Mouse (Mus musculus): ENCODE measurements around the gene Snap25. TPM values are rescaled to one million over a fixed set of nuclear protein-coding genes. Genes with fewer than 3 reads are reported as not detected.

Snap25 gene
- polyA plus RNA-seq, 2 experiments from 2014 or later = not detected

DNA sequence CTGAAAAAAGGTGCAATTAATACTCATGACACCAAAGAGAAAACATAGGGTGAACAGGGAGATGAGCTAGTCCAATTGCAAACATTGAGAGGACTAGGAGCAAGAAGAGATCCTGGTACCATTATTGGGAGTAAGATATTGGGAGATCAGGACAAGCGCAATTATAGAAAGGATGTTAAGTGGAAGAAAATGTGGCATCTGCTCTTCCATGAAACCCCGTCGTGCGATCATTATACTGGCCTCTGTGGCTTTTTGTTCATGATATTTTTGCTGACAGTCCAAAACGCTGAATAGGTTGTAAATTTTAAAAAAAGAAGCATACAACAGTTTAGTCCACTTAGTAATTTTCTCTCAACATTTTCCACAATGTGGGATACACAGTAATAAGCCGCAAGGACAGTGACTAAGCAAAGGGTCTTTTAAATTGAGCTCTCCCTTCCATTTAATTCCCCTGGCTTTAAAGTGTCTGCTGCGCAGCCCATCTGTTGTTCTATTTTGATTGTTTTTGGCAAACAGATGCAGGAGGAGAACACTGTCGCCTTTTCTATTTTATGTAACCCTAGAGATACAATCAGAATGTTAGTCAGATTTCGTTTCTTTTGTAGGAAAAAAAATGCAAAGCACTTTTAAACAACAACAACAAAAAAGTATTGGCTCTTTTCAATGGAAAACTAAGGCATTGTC is 103.6 kb downstream of the Snap25 start:
- no peak for ATAC-seq

DNA sequence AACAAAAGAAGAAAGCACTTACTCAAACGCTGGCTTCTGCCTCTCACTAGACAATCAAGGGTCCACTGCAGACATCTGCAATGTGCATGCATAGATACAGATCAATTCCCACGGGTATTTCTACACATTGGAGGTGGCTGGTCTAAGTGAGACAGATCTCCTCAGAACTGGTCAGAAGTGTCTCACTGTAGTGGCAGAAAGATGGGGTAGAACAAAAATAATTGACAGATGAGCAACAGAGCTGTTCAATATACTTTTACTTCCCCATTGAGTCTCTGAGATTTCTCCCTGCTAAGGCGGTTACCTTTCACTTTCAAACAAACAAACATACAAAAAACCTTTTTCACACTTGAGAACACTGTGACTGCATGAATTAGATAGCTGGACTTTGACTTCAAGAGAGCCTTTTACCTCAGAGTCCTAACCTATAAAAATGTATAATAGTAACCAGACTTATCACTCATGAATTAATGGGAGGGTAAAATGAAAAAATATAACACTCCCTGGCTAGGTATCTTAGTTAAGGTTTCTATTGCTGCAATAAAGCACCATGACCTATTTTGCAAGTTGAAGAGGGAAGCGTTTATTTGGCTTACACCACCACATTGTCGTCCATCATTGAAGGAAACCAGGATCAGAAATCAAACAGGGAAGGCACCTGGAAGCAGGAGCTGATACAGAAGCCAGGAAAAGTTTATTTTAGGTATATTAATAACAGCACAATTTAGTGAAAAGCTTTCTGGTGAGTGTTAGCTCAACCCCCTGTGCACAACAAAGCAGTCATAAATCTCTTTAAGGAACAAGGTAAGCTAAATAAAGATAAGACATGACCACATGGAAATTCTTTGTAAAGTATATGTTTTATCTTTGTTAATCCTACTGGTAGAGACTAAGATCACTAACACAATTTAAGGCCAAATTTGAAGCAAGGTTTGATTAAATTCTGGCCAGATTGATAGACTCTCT is 110.8 kb downstream of the Snap25 start:
- no peak for ATAC-seq

DNA sequence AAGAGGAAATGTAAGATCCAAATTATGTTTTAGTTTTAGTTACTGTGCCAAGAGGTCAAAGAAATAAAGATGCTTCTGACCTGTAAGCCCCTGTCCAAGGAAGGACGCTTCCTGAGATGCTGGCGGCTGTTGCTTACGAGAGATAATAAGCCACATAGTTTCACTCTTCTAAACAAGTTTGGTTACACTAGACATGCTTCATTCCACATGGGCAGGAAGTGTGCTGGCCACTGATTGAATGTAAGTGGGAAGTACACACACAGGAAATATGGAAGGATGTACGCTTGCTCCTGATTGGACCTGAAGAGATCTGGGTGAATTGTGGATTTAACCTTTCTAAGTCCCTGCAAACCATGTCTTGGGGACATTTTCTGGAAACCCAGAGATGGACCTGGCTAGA is 114.4 kb downstream of the Snap25 start:
- no peak for ATAC-seq

Other genes starting within 250 kb of the Snap25 start
- not detected for gene Ankef1, start 211.5 kb upstream of the Snap25 start, polyA plus RNA-seq (2017; shearing (Covaris generic))
- gene AL731706.2, start 172.2 kb downstream of the Snap25 start, polyA plus RNA-seq (2017; shearing (Covaris generic)) = 10 to 100 TPM in 1 of 2 experiments, not detected in 1; 12.9 TPM
- 1 to 10 TPM; 5.4 to 6.2 TPM for gene Slx4ip, start 177.8 kb downstream of the Snap25 start, polyA plus RNA-seq (2017; shearing (Covaris generic))
- gene AL731706.1, start 177.9 kb downstream of the Snap25 start, polyA plus RNA-seq (2017; shearing (Covaris generic)) = 10 to 100 TPM in 1 of 2 experiments, 1 to 10 TPM in 1; 4.0 to 21.0 TPM
- gene Mkks, start 177.9 kb downstream of the Snap25 start, polyA plus RNA-seq (2017; shearing (Covaris generic)) = 10 to 100 TPM; 12.2 to 23.3 TPM